Mouse (Mus musculus): Measurements from ENCODE around the gene Zfp872. TPM values are rescaled to one million over a fixed set of nuclear protein-coding genes. Genes with fewer than 3 reads are reported as not detected.

Gene Zfp872
- polyA plus RNA-seq, 1 experiment from 2014 or later, result 0.26 TPM

GRCm38 (mm10) chr9:22240001-22240400 lies 52.1 kb downstream of the Zfp872 start:
- no peaks in the 10 kb centered on the region for H3K27me3 ChIP-seq (replicated peaks; ENCODE audit: low read depth, poor library complexity, severe bottlenecking)
- no peak for DNase-seq (ENCODE audit: low spot score)
- H3K4me3 ChIP-seq, result no peak overlapping the region
- H3K4me1 ChIP-seq, result no peaks in the 10 kb centered on the region
- H3K27ac ChIP-seq (replicated peaks), result no peak overlapping the region
- peaks cover 97% of the 10 kb centered on the region for H3K36me3 ChIP-seq (replicated peaks)
- H3K9me3 ChIP-seq, result peaks cover 12% of the 10 kb centered on the region; the same call in 1 of the 2 replicates
- 91% methylated on average over 4 of the region's 4 CpGs for WGBS

DNA sequence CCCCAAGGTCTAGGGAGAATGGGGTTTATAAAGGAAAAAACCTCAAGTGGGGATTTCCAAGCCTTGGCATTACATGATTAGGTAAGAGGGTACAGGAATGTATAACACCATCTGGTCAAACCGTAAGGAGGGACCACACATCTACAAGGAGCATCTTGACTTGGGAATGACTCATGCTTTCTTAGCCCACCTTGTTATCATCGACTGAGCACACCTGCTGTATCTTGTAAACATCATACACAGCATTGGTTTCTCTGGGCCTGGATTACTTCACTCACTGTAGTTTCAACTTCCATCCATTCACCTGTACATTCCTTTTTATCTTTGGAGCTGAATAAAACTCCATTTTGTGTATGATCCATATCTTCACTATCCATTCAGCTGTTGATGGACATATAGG lies 56.4 kb downstream of the Zfp872 start:
- WGBS, result 91% methylated on average over 2 of the region's 2 CpGs
- Histone ChIP-seq H3K4me3 (no peak overlapping the region), H3K9me3 (peaks cover 42% of the 10 kb centered on the region), H3K27me3 (replicated peaks; ENCODE audit: low read depth, poor library complexity, severe bottlenecking) (no peaks in the 10 kb centered on the region), H3K4me1 (no peaks in the 10 kb centered on the region), H3K36me3 (replicated peaks) (peaks cover 98% of the 10 kb centered on the region), H3K27ac (replicated peaks) (no peak overlapping the region)
- DNase-seq (ENCODE audit: low spot score), result no peak

Other genes starting within 250 kb of the Zfp872 start
- 7.1 and 8.0 TPM in 2 replicates for gene Swsap1, start 232.3 kb upstream of the Zfp872 start, polyA plus RNA-seq (2016; fragmentation: Nextera tagmentation; extraction: Ambion mirVana)
- gene Epor, start 224.6 kb upstream of the Zfp872 start, polyA plus RNA-seq (2016; fragmentation: Nextera tagmentation; extraction: Ambion mirVana), result 7.9 and 8.6 TPM in 2 replicates
- 4.0 and 5.6 TPM in 2 replicates for gene Rgl3, start 198.6 kb upstream of the Zfp872 start, polyA plus RNA-seq (2016; fragmentation: Nextera tagmentation; extraction: Ambion mirVana)
- gene Ccdc151, start 185.5 kb upstream of the Zfp872 start, polyA plus RNA-seq (2016; fragmentation: Nextera tagmentation; extraction: Ambion mirVana), result 3.8 and 4.0 TPM in 2 replicates
- 107 and 115 TPM in 2 replicates for gene Prkcsh, start 185.3 kb upstream of the Zfp872 start, polyA plus RNA-seq (2016; fragmentation: Nextera tagmentation; extraction: Ambion mirVana)
- gene Elavl3, start 136.1 kb upstream of the Zfp872 start, polyA plus RNA-seq (2016; fragmentation: Nextera tagmentation; extraction: Ambion mirVana), result 8.2 and 10.1 TPM in 2 replicates
- gene Gm49318, start 116.8 kb upstream of the Zfp872 start, polyA plus RNA-seq (2016; fragmentation: Nextera tagmentation; extraction: Ambion mirVana), result not detected in 2 replicates
- gene Zfp653, start 116.7 kb upstream of the Zfp872 start, polyA plus RNA-seq (2016; fragmentation: Nextera tagmentation; extraction: Ambion mirVana), result 9.1 and 10.2 TPM in 2 replicates
- gene Ecsit, start 102.7 kb upstream of the Zfp872 start, polyA plus RNA-seq (2016; fragmentation: Nextera tagmentation; extraction: Ambion mirVana), result 38.6 and 41.7 TPM in 2 replicates
- gene Cnn1, start 88.9 kb upstream of the Zfp872 start, polyA plus RNA-seq (2016; fragmentation: Nextera tagmentation; extraction: Ambion mirVana), result 1.3 and 3.1 TPM in 2 replicates
- 241 and 245 TPM in 2 replicates for gene Elof1, start 70.9 kb upstream of the Zfp872 start, polyA plus RNA-seq (2016; fragmentation: Nextera tagmentation; extraction: Ambion mirVana)
- 16.6 and 17.5 TPM in 2 replicates for gene Acp5, start 52.4 kb upstream of the Zfp872 start, polyA plus RNA-seq (2016; fragmentation: Nextera tagmentation; extraction: Ambion mirVana)
- gene Pigyl, start 31.2 kb upstream of the Zfp872 start, polyA plus RNA-seq (2016; fragmentation: Nextera tagmentation; extraction: Ambion mirVana), result 45.1 and 48.2 TPM in 2 replicates
- 11.2 and 12.7 TPM in 2 replicates for gene Zfp809, start 37.6 kb downstream of the Zfp872 start, polyA plus RNA-seq (2016; fragmentation: Nextera tagmentation; extraction: Ambion mirVana)
- 8.3 and 9.3 TPM in 2 replicates for gene Zfp599, start 71.8 kb downstream of the Zfp872 start, polyA plus RNA-seq (2016; fragmentation: Nextera tagmentation; extraction: Ambion mirVana)
- 26.3 and 29.7 TPM in 2 replicates for gene Zfp810, start 119.6 kb downstream of the Zfp872 start, polyA plus RNA-seq (2016; fragmentation: Nextera tagmentation; extraction: Ambion mirVana)
- gene Anln, start 201.1 kb downstream of the Zfp872 start, polyA plus RNA-seq (2016; fragmentation: Nextera tagmentation; extraction: Ambion mirVana), result 41.6 TPM in 2 replicates
- gene 9530077C05Rik, start 223.4 kb downstream of the Zfp872 start, polyA plus RNA-seq (2016; fragmentation: Nextera tagmentation; extraction: Ambion mirVana), result 6.2 and 6.8 TPM in 2 replicates